In genomic region chr11:79686501-79687121, GRCm38 (mm10) we compare ENCODE assay signal across 9 mouse cellular contexts.
DNase-seq lines count a peak whose midpoint lies in the region; ATAC-seq lines count a peak whose summit lies in the region.
"Had no signal": no experiment of that assay in that cellular context is flagged by ENCODE, and none has a peak within 500 bp of the region (broad histone marks: within the 10 kb centered on the region; RNA-seq: fewer than 3 reads in every experiment).

No protein-coding gene starts in this region.

- no peak overlapping the region for H3K27ac ChIP-seq in forebrain, embryonic 10.5 days
- no peak overlapping the region for H3K27ac ChIP-seq in neural tube, embryonic 15.5 days (replicated peaks)

- ATAC-seq in CD4-positive, CD25-positive, alpha-beta regulatory T cell, adult 4 months, result peak; percentile 77
- peak; percentile 60; the same call in 1 of the 2 replicates for ATAC-seq in neural tube, embryonic 15.5 days (ENCODE audit: low FRiP score)

- no peaks in the 10 kb centered on the region for H3K27me3 ChIP-seq in forebrain, embryonic 10.5 days (ENCODE audit: poor library complexity, severe bottlenecking)
- no peaks in the 10 kb centered on the region for H3K27me3 ChIP-seq in neural tube, embryonic 15.5 days (replicated peaks)

- no peak overlapping the region for H3K4me3 ChIP-seq in forebrain, embryonic 10.5 days
- H3K4me3 ChIP-seq in neural tube, embryonic 15.5 days (replicated peaks), result no peak overlapping the region
- H3K4me3 ChIP-seq: erythroblast, embryonic 14.5 days had no signal

- WGBS in forebrain, embryonic 10.5 days, result 73% methylated on average over 26 of the region's 26 CpGs
- 66% methylated on average over 26 of the region's 26 CpGs for WGBS in neural tube, embryonic 15.5 days

- no peak overlapping the region for H3K9ac ChIP-seq in neural tube, embryonic 15.5 days (replicated peaks)

- peak; percentile 15 for DNase-seq in c-Kit-negative CD71-positive TER-119-positive erythroid progenitor cells, embryonic 14.5 days (ENCODE audit: low read depth, low spot score)
- DNase-seq in forebrain, embryonic 10.5 days (ENCODE audit: extremely low spot score, low spot score), result peak; percentile 90
- DNase-seq in heart, postnatal 14 days, result peak; percentile 89 to 95
- peak; percentile 95 to 97 for DNase-seq in kidney, postnatal 4 days
- peak; percentile 80 to 81 for DNase-seq in lung, adult 18-20 months
- peak; percentile 96 for DNase-seq in testis, postnatal 10 days (ENCODE audit: low spot score)

- intact Hi-C loops in heart, postnatal 14 days (cut with DNase I), result loop anchor here (1.0 to 10.0 kb wide), 3 partner anchors 61 to 212 kb away; no protein-coding TSS in a partner anchor

- no peaks in the 10 kb centered on the region for H3K4me1 ChIP-seq in forebrain, embryonic 10.5 days
- peaks cover 4% of the 10 kb centered on the region; the same call in 1 of the 2 replicates for H3K4me1 ChIP-seq in neural tube, embryonic 15.5 days

- H3K36me3 ChIP-seq in forebrain, embryonic 10.5 days (replicated peaks), result peaks cover 87% of the 10 kb centered on the region
- H3K36me3 ChIP-seq in neural tube, embryonic 15.5 days, result peaks cover 43% of the 10 kb centered on the region

- H3K4me2 ChIP-seq in neural tube, embryonic 15.5 days, result no peak overlapping the region

- H3K9me3 ChIP-seq in forebrain, embryonic 10.5 days, result no peaks in the 10 kb centered on the region
- H3K9me3 ChIP-seq in neural tube, embryonic 15.5 days (replicated peaks), result no peaks in the 10 kb centered on the region

Comparison
In these comparisons a context has a peak if more than half of its experiments do, and no peak if none do; other contexts are left out.
1. DNase-seq: peak in every context shown above with its lines; median percentile 96 in kidney, postnatal 4 days; 96 in testis, postnatal 10 days; 92 in heart, postnatal 14 days; 90 in forebrain, embryonic 10.5 days; 80 in lung, adult 18-20 months; 15 in c-Kit-negative CD71-positive TER-119-positive erythroid progenitor cells, embryonic 14.5 days.